In genomic region chr5:107287908-107288267, GRCm38 (mm10) we compare ENCODE assay signal across 8 mouse cellular contexts. TPM values are rescaled to one million over a fixed set of nuclear protein-coding genes. Genes with fewer than 3 reads are reported as not detected.
DNase-seq lines count a peak whose midpoint lies in the region; ATAC-seq and TF ChIP-seq lines count a peak whose summit lies in the region.

No protein-coding gene starts in this region.

- H3K27ac ChIP-seq in lung, embryonic 15.5 days, result peak overlapping the region; percentile 94
- no peak overlapping the region for H3K27ac ChIP-seq in forebrain, embryonic 12.5 days
- no peak overlapping the region; the same call in 1 of the 2 replicates for H3K27ac ChIP-seq in intestine, embryonic 16.5 days (ENCODE audit: low read length)
- no peak overlapping the region for H3K27ac ChIP-seq in neural tube, embryonic 13.5 days (replicated peaks)
- no peak overlapping the region for H3K27ac ChIP-seq in thymus, adult 2 months (ENCODE audit: control insufficient read depth, insufficient read depth, low read length)

- H3K9ac ChIP-seq in lung, embryonic 15.5 days, result peak overlapping the region; percentile 89
- no peak overlapping the region for H3K9ac ChIP-seq in forebrain, embryonic 12.5 days
- peak overlapping the region; percentile 91; the same call in 1 of the 2 replicates for H3K9ac ChIP-seq in intestine, embryonic 16.5 days (ENCODE audit: low read depth, low read length)
- H3K9ac ChIP-seq in neural tube, embryonic 13.5 days, result peak overlapping the region; percentile 80; the same call in 1 of the 2 replicates

- H3K36me3 ChIP-seq in lung, embryonic 15.5 days, result no peaks in the 10 kb centered on the region
- no peaks in the 10 kb centered on the region for H3K36me3 ChIP-seq in forebrain, embryonic 12.5 days (replicated peaks)
- no peaks in the 10 kb centered on the region for H3K36me3 ChIP-seq in intestine, embryonic 16.5 days (ENCODE audit: control insufficient read depth, insufficient read depth, low read length)
- no peaks in the 10 kb centered on the region for H3K36me3 ChIP-seq in neural tube, embryonic 13.5 days
- H3K36me3 ChIP-seq in thymus, adult 2 months (ENCODE audit: control insufficient read depth, insufficient read depth, low read length), result no peaks in the 10 kb centered on the region

- H3K4me2 ChIP-seq in lung, embryonic 15.5 days, result peak overlapping the region; percentile 89
- no peak overlapping the region for H3K4me2 ChIP-seq in forebrain, embryonic 12.5 days
- H3K4me2 ChIP-seq in intestine, embryonic 16.5 days (ENCODE audit: low read depth, low read length), result peak overlapping the region; percentile 94
- H3K4me2 ChIP-seq in neural tube, embryonic 13.5 days, result peak overlapping the region; percentile 99

- H3K4me3 ChIP-seq in lung, embryonic 15.5 days, result peak overlapping the region; percentile 89
- H3K4me3 ChIP-seq in forebrain, embryonic 12.5 days (replicated peaks), result peak overlapping the region; percentile 62; the same call in 1 of the 2 replicates
- peak overlapping the region; percentile 89 for H3K4me3 ChIP-seq in intestine, embryonic 16.5 days (ENCODE audit: low read length)
- peak overlapping the region; percentile 61 for H3K4me3 ChIP-seq in neural tube, embryonic 13.5 days
- no peak overlapping the region for H3K4me3 ChIP-seq in thymus, adult 2 months (ENCODE audit: control insufficient read depth, insufficient read depth, low read length)

- ATAC-seq in lung, embryonic 15.5 days (ENCODE audit: borderline replicate concordance, extremely low read depth, low FRiP score, low TSS enrichment), result no peak
- no peak for ATAC-seq in forebrain, embryonic 12.5 days (ENCODE audit: low FRiP score)
- no peak for ATAC-seq in intestine, embryonic 16.5 days
- ATAC-seq in neural tube, embryonic 13.5 days (ENCODE audit: low read depth), result no peak

- H3K27me3 ChIP-seq in lung, embryonic 15.5 days, result no peaks in the 10 kb centered on the region
- H3K27me3 ChIP-seq in forebrain, embryonic 12.5 days, result peaks cover 56% of the 10 kb centered on the region
- no peaks in the 10 kb centered on the region for H3K27me3 ChIP-seq in intestine, embryonic 16.5 days (replicated peaks; ENCODE audit: control insufficient read depth, insufficient read depth, low read length)
- peaks cover 32% of the 10 kb centered on the region for H3K27me3 ChIP-seq in neural tube, embryonic 13.5 days
- H3K27me3 ChIP-seq in thymus, adult 2 months (ENCODE audit: control insufficient read depth, insufficient read depth, low read length), result no peaks in the 10 kb centered on the region

- no peak for TF ChIP-seq POLR2A in thymus, adult 2 months (IDR thresholded peaks at IDR 0.05; ENCODE audit: control insufficient read depth, extremely low read depth, insufficient read depth, low read length, poor library complexity)

- no peaks in the 10 kb centered on the region for H3K9me3 ChIP-seq in lung, embryonic 15.5 days
- H3K9me3 ChIP-seq in forebrain, embryonic 12.5 days, result no peaks in the 10 kb centered on the region
- H3K9me3 ChIP-seq in intestine, embryonic 16.5 days (ENCODE audit: control insufficient read depth, low read length), result no peaks in the 10 kb centered on the region
- H3K9me3 ChIP-seq in neural tube, embryonic 13.5 days, result no peaks in the 10 kb centered on the region

- H3K4me1 ChIP-seq in lung, embryonic 15.5 days, result peaks cover 25% of the 10 kb centered on the region
- H3K4me1 ChIP-seq in forebrain, embryonic 12.5 days, result peaks cover 11% of the 10 kb centered on the region
- no peaks in the 10 kb centered on the region for H3K4me1 ChIP-seq in intestine, embryonic 16.5 days (ENCODE audit: control insufficient read depth, insufficient read depth, low read length)
- H3K4me1 ChIP-seq in neural tube, embryonic 13.5 days (replicated peaks), result peaks cover 26% of the 10 kb centered on the region
- peaks cover 7% of the 10 kb centered on the region for H3K4me1 ChIP-seq in thymus, adult 2 months (replicated peaks; ENCODE audit: control insufficient read depth, insufficient read depth, low read length)

- TF ChIP-seq CTCF in thymus, adult 2 months (IDR thresholded peaks at IDR 0.05; ENCODE audit: borderline replicate concordance, control insufficient read depth, extremely low read depth, insufficient read depth, low read length, poor library complexity), result no peak

- no peak for DNase-seq in lung, postnatal 14 days
- DNase-seq in urinary bladder, postnatal 14 days (ENCODE audit: low spot score), result no peak
- no peak for DNase-seq in thymus, adult 2 months
- DNase-seq in ovary, postnatal 14 days (ENCODE audit: low spot score), result no peak

- WGBS in lung, embryonic 15.5 days, result 40% methylated on average over 5 of the region's 5 CpGs
- WGBS in forebrain, embryonic 12.5 days, result 49% methylated on average over 5 of the region's 5 CpGs
- WGBS in intestine, embryonic 16.5 days, result 40% methylated on average over 5 of the region's 5 CpGs
- 43% methylated on average over 5 of the region's 5 CpGs for WGBS in neural tube, embryonic 13.5 days
- WGBS in thymus, adult 2 months, result 79% methylated on average over 5 of the region's 5 CpGs

RNA-seq across cellular contexts. Expression of gene Tgfbr3, which starts 1.5 kb away (rescaled TPM):
- 20.0 and 22.2 TPM in 2 replicates for polyA plus RNA-seq in lung, embryonic 15.5 days (2015; fragmentation: Nextera tagmentation; extraction: Ambion mirVana)
- 4.0 and 5.7 TPM in 2 replicates for polyA plus RNA-seq in forebrain, embryonic 12.5 days (2016; fragmentation: Nextera tagmentation; extraction: Ambion mirVana)
- polyA plus RNA-seq in intestine, embryonic 16.5 days (2015; fragmentation: Nextera tagmentation; extraction: Ambion mirVana), result 14.6 and 14.9 TPM in 2 replicates
- polyA plus RNA-seq in neural tube, embryonic 13.5 days (2015; fragmentation: Nextera tagmentation; extraction: Ambion mirVana), result 6.9 and 7.8 TPM in 2 replicates
- 20.7 and 23.9 TPM in 2 replicates for polyA plus RNA-seq in thymus, adult 2 months (2012; rRNA removed)

RNA-seq across cellular contexts. Expression of gene Brdt, which starts 43.1 kb away (rescaled TPM):
- polyA plus RNA-seq in lung, embryonic 15.5 days (2015; fragmentation: Nextera tagmentation; extraction: Ambion mirVana), result 1.4 and 2.1 TPM in 2 replicates
- 1.4 TPM in 2 replicates for polyA plus RNA-seq in forebrain, embryonic 12.5 days (2016; fragmentation: Nextera tagmentation; extraction: Ambion mirVana)
- polyA plus RNA-seq in intestine, embryonic 16.5 days (2015; fragmentation: Nextera tagmentation; extraction: Ambion mirVana), result 0.98 and 1.0 TPM in 2 replicates
- 2.6 and 3.0 TPM in 2 replicates for polyA plus RNA-seq in neural tube, embryonic 13.5 days (2015; fragmentation: Nextera tagmentation; extraction: Ambion mirVana)
- polyA plus RNA-seq in thymus, adult 2 months (2012; rRNA removed), result 4.7 and 4.9 TPM in 2 replicates
